Mouse (Mus musculus) hindbrain, embryonic 11.5 days (tissue): ENCODE measurements around the gene Cdcp2. TPM values are rescaled to one million over a fixed set of nuclear protein-coding genes. Genes with fewer than 3 reads are reported as not detected.

ENCODE experiments used
- ATAC-seq: fragments of 200-750 bp; cut with Nextera tagmentation; 2 replicates; pipeline ENCODE4 v1.8.0; 2017; ENCODE audit warnings: mild to moderate bottlenecking, moderate TSS enrichment, moderate library complexity; ENCODE audit not compliant: low FRiP score
- DNase-seq: peaks from one replicate; pipeline ENCODE4 v3.0.0-alpha.2; 2015; ENCODE audit warnings: low spot score
- H3K27ac ChIP-seq: fragments of 300-500 bp; sonication (generic); 2 replicates; pipeline ENCODE4 v1.5.1; 2014; ENCODE audit warnings: mild to moderate bottlenecking, low read depth, low read length
- H3K27me3 ChIP-seq: fragments of 300-500 bp; sonication (generic); 2 replicates; pipeline ENCODE4 v1.6.1; 2014; ENCODE audit warnings: mild to moderate bottlenecking, low read length, moderate library complexity, mixed read lengths; ENCODE audit not compliant: control insufficient read depth, insufficient read depth
- H3K36me3 ChIP-seq: fragments of 300-500 bp; sonication (generic); 2 replicates; pipeline ENCODE4 v1.6.1; 2014; ENCODE audit warnings: mild to moderate bottlenecking, low read length, moderate library complexity, mixed read lengths; ENCODE audit not compliant: control insufficient read depth, insufficient read depth
- H3K4me1 ChIP-seq: fragments of 300-500 bp; sonication (generic); replicated peaks from 2 replicates; pipeline ENCODE4 v1.6.1; 2014; ENCODE audit warnings: low read length, mixed read lengths; ENCODE audit not compliant: control insufficient read depth, insufficient read depth
- H3K4me2 ChIP-seq: fragments of 300-500 bp; sonication (generic); replicated peaks from 2 replicates; pipeline ENCODE4 v1.6.1; 2014; ENCODE audit warnings: mild to moderate bottlenecking, low read depth, low read length
- H3K4me3 ChIP-seq: fragments of 300-500 bp; sonication (generic); 2 replicates; pipeline ENCODE4 v1.5.1; 2014; ENCODE audit warnings: low read depth, low read length
- H3K9ac ChIP-seq: fragments of 300-500 bp; sonication (generic); 2 replicates; pipeline ENCODE4 v1.6.1; 2014; ENCODE audit warnings: low read depth, low read length
- H3K9me3 ChIP-seq: fragments of 300-500 bp; sonication (generic); 2 replicates; pipeline ENCODE4 v1.6.1; 2016; ENCODE audit warnings: low read length; ENCODE audit not compliant: control insufficient read depth
- WGBS: fragments of 180-500 bp; shearing (Covaris S2); extraction: QIAGEN DNeasy Blood & Tissue Kit; methylation state at CpG from one replicate; pipeline ENCODE4 v1.1.7; 2014; 5-methylcytosine and 5-hydroxymethylcytosine counted together
- polyA plus RNA-seq: library from polyadenylated mRNA; unstranded; fragments of >200 nt; fragmentation: Nextera tagmentation; extraction: Ambion mirVana; gene quantifications from 2 replicates; pipeline ENCODE4 v1.2.1, GENCODE M21; 2014

The Cdcp2 gene
- 0.13 and 0.20 TPM in 2 replicates for polyA plus RNA-seq

DNA sequence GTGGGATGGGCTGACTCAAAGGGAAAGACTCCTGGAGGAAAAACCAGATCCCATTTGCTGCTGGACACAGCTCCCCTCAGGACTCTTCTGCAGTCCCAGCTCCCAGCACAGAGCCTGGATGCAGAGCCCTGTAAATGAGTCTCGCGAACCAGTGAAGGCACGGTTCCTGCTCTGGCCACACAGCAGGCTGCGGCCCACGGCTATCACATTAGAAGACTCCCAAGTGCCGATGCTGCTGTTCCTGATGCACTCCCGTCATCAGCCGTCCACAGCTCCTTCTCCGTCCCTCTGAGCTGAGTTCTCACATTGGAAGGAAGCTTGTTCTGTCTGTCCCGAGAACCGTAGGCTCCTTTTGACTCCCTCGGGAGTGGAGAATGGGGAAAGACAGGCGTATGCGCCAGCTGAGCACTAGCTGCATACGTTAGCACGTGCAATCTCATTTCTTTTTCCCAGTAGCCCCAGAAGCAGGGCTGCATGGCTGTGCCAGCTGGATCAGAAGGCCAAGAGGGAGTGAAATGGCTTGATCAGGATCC lies at the start of gene Cdcp2:
Gene Cdcp2, plus strand, starts transcription at position 51 of the 533 bp plus-strand sequence.
- peak within 1 kb of the TSS; percentile 52 for H3K27ac ChIP-seq
- peak; percentile 48 for DNase-seq
- ATAC-seq: 0 out of 2 replicates have a peak, but pooled peaks have one; percentile 32
- no peaks in the 10 kb centered on the region for H3K27me3 ChIP-seq
- no peak within 1 kb of the TSS for H3K4me2 ChIP-seq
- H3K4me3 ChIP-seq: no peak within 1 kb of the TSS
- H3K4me1 ChIP-seq: peaks cover 4% of the 10 kb centered on the region
- no peak within 1 kb of the TSS for H3K9ac ChIP-seq
- H3K36me3 ChIP-seq: no peaks in the 10 kb centered on the region
- H3K9me3 ChIP-seq: no peaks in the 10 kb centered on the region
- WGBS: 48% methylated on average over 16 of the region's 16 CpGs

GRCm38 (mm10) chr4:107047806-107048205 lies 48.9 kb upstream of the Cdcp2 start:
- no peak overlapping the region for H3K4me2 ChIP-seq
- peaks cover 12% of the 10 kb centered on the region; the same call in 1 of the 2 replicates for H3K36me3 ChIP-seq
- no peak overlapping the region for H3K9ac ChIP-seq
- 95% methylated on average over 5 of the region's 5 CpGs for WGBS
- no peak overlapping the region for H3K27ac ChIP-seq
- no peak overlapping the region for H3K4me3 ChIP-seq
- H3K27me3 ChIP-seq: no peaks in the 10 kb centered on the region
- H3K4me1 ChIP-seq: no peaks in the 10 kb centered on the region; the same call in 1 of the 2 replicates
- ATAC-seq (no peak), DNase-seq (no peak)
- no peaks in the 10 kb centered on the region for H3K9me3 ChIP-seq

GRCm38 (mm10) chr4:107048568-107049162 lies 48.0 kb upstream of the Cdcp2 start:
- Histone ChIP-seq H3K27me3 (no peaks in the 10 kb centered on the region), H3K27ac (no peak overlapping the region), H3K36me3 (peaks cover 12% of the 10 kb centered on the region; the same call in 1 of the 2 replicates), H3K9me3 (no peaks in the 10 kb centered on the region), H3K4me2 (no peak overlapping the region), H3K4me1 (no peaks in the 10 kb centered on the region; the same call in 1 of the 2 replicates), H3K4me3 (no peak overlapping the region), H3K9ac (no peak overlapping the region)
- ATAC-seq: no peak
- no peak for DNase-seq
- 87% methylated on average over 11 of the region's 11 CpGs for WGBS

DNA sequence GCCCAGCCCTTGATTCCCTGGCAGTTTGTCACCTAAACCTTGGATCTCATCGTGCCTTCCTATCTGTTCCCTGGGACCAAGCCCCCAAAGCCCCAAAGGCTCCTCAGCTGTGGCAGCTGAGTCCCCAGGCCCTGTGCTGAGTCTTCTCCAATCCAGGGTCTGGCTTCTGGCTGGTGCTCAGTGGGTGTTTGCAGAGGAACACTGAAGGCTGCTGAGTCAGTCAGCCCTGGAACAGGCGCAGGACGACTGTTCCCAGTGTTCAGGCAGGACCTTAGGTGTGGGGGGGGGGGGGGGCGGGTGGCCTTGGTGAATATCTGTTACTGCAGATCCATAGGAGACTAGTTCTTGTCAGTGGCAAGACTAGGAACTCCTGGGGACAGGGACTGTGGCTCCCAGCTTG lies 44.8 kb upstream of the Cdcp2 start:
- no peak for ATAC-seq
- H3K4me3 ChIP-seq: no peak overlapping the region
- WGBS: 77% methylated on average over 3 of the region's 4 CpGs
- H3K9ac ChIP-seq: no peak overlapping the region
- DNase-seq: no peak
- no peak overlapping the region for H3K27ac ChIP-seq
- peaks cover 5% of the 10 kb centered on the region; the same call in 1 of the 2 replicates for H3K36me3 ChIP-seq
- no peaks in the 10 kb centered on the region for H3K9me3 ChIP-seq
- H3K4me2 ChIP-seq: no peak overlapping the region
- H3K27me3 ChIP-seq: no peaks in the 10 kb centered on the region
- no peaks in the 10 kb centered on the region; the same call in 1 of the 2 replicates for H3K4me1 ChIP-seq

- Histone ChIP-seq H3K36me3 (peaks cover 5% of the 10 kb centered on the region; the same call in 1 of the 2 replicates), H3K9ac (no peak overlapping the region), H3K9me3 (no peaks in the 10 kb centered on the region), H3K4me1 (no peaks in the 10 kb centered on the region; the same call in 1 of the 2 replicates), H3K27me3 (no peaks in the 10 kb centered on the region), H3K27ac (0 out of 2 replicates have a peak overlapping the region, but pooled peaks have one; percentile 1), H3K4me3 (no peak overlapping the region), H3K4me2 (no peak overlapping the region)
- WGBS: 56% methylated on average over 5 of the region's 5 CpGs
- ATAC-seq (no peak), DNase-seq (no peak)
Measured at GRCm38 (mm10) chr4:107052962-107053553, 43.6 kb upstream of the Cdcp2 start.

- Histone ChIP-seq H3K9me3 (no peaks in the 10 kb centered on the region), H3K9ac (no peak overlapping the region), H3K36me3 (peaks cover 2% of the 10 kb centered on the region; the same call in 1 of the 2 replicates), H3K4me2 (no peak overlapping the region), H3K4me3 (no peak overlapping the region), H3K27me3 (no peaks in the 10 kb centered on the region), H3K4me1 (no peaks in the 10 kb centered on the region), H3K27ac (no peak overlapping the region)
- WGBS: 95% methylated on average over 3 of the region's 3 CpGs
- no peak for ATAC-seq
- no peak for DNase-seq
Measured at GRCm38 (mm10) chr4:107056088-107056487, 40.6 kb upstream of the Cdcp2 start.

DNA sequence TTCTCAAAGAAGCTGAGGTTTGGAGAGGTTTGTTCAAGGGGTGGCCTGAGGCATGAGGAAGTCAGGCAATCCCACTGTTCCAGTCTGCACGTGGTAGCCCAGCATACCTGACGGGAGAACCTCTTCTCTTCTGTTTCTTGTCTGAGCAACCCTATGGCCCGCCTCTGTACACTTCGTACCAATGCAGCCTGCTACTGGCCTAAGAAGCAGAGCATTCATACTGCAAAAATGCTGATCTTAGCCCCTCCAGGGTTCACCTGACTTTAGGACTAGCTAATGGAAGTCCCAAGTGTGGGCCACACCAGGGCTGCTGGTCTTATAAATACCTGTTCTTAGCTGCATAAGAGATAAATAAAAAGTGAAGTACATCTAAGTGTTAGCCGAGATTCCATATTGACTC lies 38.3 kb upstream of the Cdcp2 start:
- H3K27ac ChIP-seq: no peak overlapping the region
- H3K36me3 ChIP-seq: peaks cover 5% of the 10 kb centered on the region; the same call in 1 of the 2 replicates
- no peak overlapping the region for H3K4me3 ChIP-seq
- 89% methylated on average over 5 of the region's 5 CpGs for WGBS
- no peak overlapping the region for H3K4me2 ChIP-seq
- no peak for DNase-seq
- no peak for ATAC-seq
- H3K9ac ChIP-seq: no peak overlapping the region
- H3K9me3 ChIP-seq: no peaks in the 10 kb centered on the region
- H3K4me1 ChIP-seq: no peaks in the 10 kb centered on the region
- no peaks in the 10 kb centered on the region for H3K27me3 ChIP-seq

DNA sequence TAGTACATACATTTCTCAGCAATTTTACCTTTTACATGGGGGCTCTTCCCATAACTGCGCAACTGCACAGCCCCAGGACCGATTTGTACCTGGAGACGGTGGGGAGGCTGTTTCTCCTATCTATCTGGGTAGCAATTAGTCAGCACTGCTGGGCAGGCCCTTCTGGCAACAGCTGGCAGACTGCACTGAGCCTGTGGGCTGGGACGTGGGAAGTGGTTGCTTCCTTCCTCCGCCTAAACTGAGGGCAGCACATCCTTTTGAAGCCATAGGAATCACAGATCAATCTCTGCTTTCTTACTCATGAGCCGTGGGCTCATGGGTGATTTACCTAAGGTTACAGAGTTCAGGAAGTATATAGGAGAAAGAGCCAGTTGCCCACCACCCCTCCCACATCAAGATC lies 37.9 kb upstream of the Cdcp2 start:
- ATAC-seq (no peak), DNase-seq (no peak)
- peaks cover 6% of the 10 kb centered on the region; the same call in 1 of the 2 replicates for H3K36me3 ChIP-seq
- 87% methylated on average over 6 of the region's 6 CpGs for WGBS
- no peak overlapping the region for H3K27ac ChIP-seq
- no peaks in the 10 kb centered on the region for H3K4me1 ChIP-seq
- no peak overlapping the region for H3K9ac ChIP-seq
- H3K4me3 ChIP-seq: no peak overlapping the region
- no peaks in the 10 kb centered on the region for H3K27me3 ChIP-seq
- H3K4me2 ChIP-seq: no peak overlapping the region
- no peaks in the 10 kb centered on the region for H3K9me3 ChIP-seq
